Mouse (Mus musculus): ENCODE results near the gene Ssr1.

- TF ChIP-seq CTCF (IDR thresholded peaks at IDR 0.05; ENCODE audit: low read depth) (peak; percentile 55), EP300 (IDR thresholded peaks at IDR 0.05; ENCODE audit: low read depth) (no peak)
These were observed 23.0 kb downstream of the Ssr1 start for GRCm38 (mm10) chr13:37970887-37971530.
